Mouse (Mus musculus) stomach, postnatal 0 days (tissue): Measurements from ENCODE around the gene Galm.

Experiments used
- CTCF ChIP-seq: IDR thresholded peaks from 2 replicates; pipeline ENCODE4 v1.5.1; 2016; ENCODE audit warnings: antibody characterized with exemption, low read depth, mild to moderate bottlenecking, moderate library complexity
- EP300 ChIP-seq: optimal IDR thresholded peaks from 2 replicates; pipeline ENCODE3; 2016; ENCODE audit warnings: antibody characterized with exemption

- TF ChIP-seq EP300 (no peak), CTCF (no peak)
Measured at GRCm38 (mm10) chr17:80167436-80167835, 40.2 kb downstream of the Galm start.
